Mouse (Mus musculus): ENCODE results near the gene Tbc1d15. TPM values are rescaled to one million over a fixed set of nuclear protein-coding genes. Genes with fewer than 3 reads are reported as not detected.

Gene Tbc1d15
- total and polyA plus RNA-seq, 2 experiments from 2014 or later: 11.3 to 29.7 TPM

- Histone ChIP-seq H3K9me3 (replicated peaks; ENCODE audit: control insufficient read depth, low read length) (no peaks in the 10 kb centered on the region), H3K4me1 (ENCODE audit: control insufficient read depth, insufficient read depth) (peaks cover 8% of the 10 kb centered on the region; the same call in 1 of the 2 replicates), H3K36me3 (replicated peaks; ENCODE audit: control insufficient read depth, insufficient read depth, low read length) (no peaks in the 10 kb centered on the region), H3K4me3 (ENCODE audit: low read depth, low read length) (no peak overlapping the region), H3K4me2 (ENCODE audit: low read depth, low read length) (no peak overlapping the region), H3K9ac (replicated peaks; ENCODE audit: low read depth, low read length) (no peak overlapping the region), H3K27ac (ENCODE audit: low read depth) (no peak overlapping the region), H3K27me3 (ENCODE audit: control insufficient read depth, insufficient read depth, low read length) (no peaks in the 10 kb centered on the region)
- ATAC-seq (ENCODE audit: insufficient read depth, low read depth) (no peak), DNase-seq (ENCODE audit: low spot score) (no peak)
- 87% methylated on average over 2 of the region's 2 CpGs for WGBS
- TF ChIP-seq CTCF (IDR thresholded peaks at IDR 0.05; ENCODE audit: low read depth) (no peak), EP300 (IDR thresholded peaks at IDR 0.05; ENCODE audit: low read depth) (no peak)
These were observed 5.8 kb downstream of the Tbc1d15 start for GRCm38 (mm10) chr10:115245488-115245887.

DNA sequence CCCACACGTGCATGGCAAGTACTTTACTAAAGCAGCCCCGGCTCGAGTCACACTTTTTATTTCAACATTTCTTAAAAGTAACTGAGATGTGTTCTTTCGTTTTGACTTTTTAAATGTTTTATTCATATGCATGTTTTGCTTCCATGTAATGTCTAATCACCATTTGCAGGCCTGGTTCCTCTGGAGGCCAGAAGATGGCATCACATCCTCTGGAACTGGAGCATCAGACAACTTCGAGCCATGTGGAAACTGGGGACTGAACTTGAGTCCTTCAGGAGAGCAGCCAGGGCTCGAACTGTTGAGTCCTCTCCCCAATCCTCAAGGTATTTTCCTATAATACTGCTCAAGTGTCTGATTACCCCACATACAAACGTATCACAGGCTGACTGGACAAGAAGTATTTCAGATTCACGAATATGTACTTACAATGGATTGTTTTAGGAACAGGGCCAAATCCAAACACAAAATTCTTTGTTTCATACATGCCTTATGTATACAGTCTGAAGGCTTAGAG is 10.1 kb downstream of the Tbc1d15 start:
- ATAC-seq (ENCODE audit: insufficient read depth, low read depth): no peak
- Histone ChIP-seq H3K4me2 (ENCODE audit: low read depth, low read length) (no peak overlapping the region), H3K9ac (replicated peaks; ENCODE audit: low read depth, low read length) (no peak overlapping the region), H3K4me3 (ENCODE audit: low read depth, low read length) (no peak overlapping the region), H3K27me3 (ENCODE audit: control insufficient read depth, insufficient read depth, low read length) (no peaks in the 10 kb centered on the region), H3K4me1 (ENCODE audit: control insufficient read depth, insufficient read depth) (no peaks in the 10 kb centered on the region), H3K36me3 (replicated peaks; ENCODE audit: control insufficient read depth, insufficient read depth, low read length) (peaks cover 30% of the 10 kb centered on the region), H3K27ac (ENCODE audit: low read depth) (no peak overlapping the region), H3K9me3 (replicated peaks; ENCODE audit: control insufficient read depth, low read length) (no peaks in the 10 kb centered on the region)
- TF ChIP-seq CTCF (IDR thresholded peaks at IDR 0.05; ENCODE audit: low read depth) (peak; percentile 50), EP300 (IDR thresholded peaks at IDR 0.05; ENCODE audit: low read depth) (no peak)
- DNase-seq (ENCODE audit: low spot score): no peak
- WGBS: 63% methylated on average over 8 of the region's 8 CpGs

GRCm38 (mm10) chr10:115237931-115238330 is 13.3 kb downstream of the Tbc1d15 start:
- Histone ChIP-seq H3K9me3 (replicated peaks; ENCODE audit: control insufficient read depth, low read length) (no peaks in the 10 kb centered on the region), H3K27me3 (ENCODE audit: control insufficient read depth, insufficient read depth, low read length) (no peaks in the 10 kb centered on the region), H3K4me3 (ENCODE audit: low read depth, low read length) (no peak overlapping the region), H3K9ac (replicated peaks; ENCODE audit: low read depth, low read length) (no peak overlapping the region), H3K36me3 (replicated peaks; ENCODE audit: control insufficient read depth, insufficient read depth, low read length) (peaks cover 45% of the 10 kb centered on the region), H3K27ac (ENCODE audit: low read depth) (no peak overlapping the region), H3K4me1 (ENCODE audit: control insufficient read depth, insufficient read depth) (no peaks in the 10 kb centered on the region), H3K4me2 (ENCODE audit: low read depth, low read length) (no peak overlapping the region)
- DNase-seq (ENCODE audit: low spot score) (no peak), ATAC-seq (ENCODE audit: insufficient read depth, low read depth) (no peak)
- WGBS: 84% methylated on average over 4 of the region's 4 CpGs
- no peak for TF ChIP-seq EP300 (IDR thresholded peaks at IDR 0.05; ENCODE audit: low read depth)
- TF ChIP-seq CTCF (IDR thresholded peaks at IDR 0.05; ENCODE audit: low read depth): no peak

- no peaks in the 10 kb centered on the region for H3K9me3 ChIP-seq (replicated peaks; ENCODE audit: control insufficient read depth, low read length)
- H3K4me2 ChIP-seq (ENCODE audit: low read depth, low read length): no peak overlapping the region
- 63% methylated on average over 4 of the region's 4 CpGs for WGBS
- no peak overlapping the region for H3K9ac ChIP-seq (replicated peaks; ENCODE audit: low read depth, low read length)
- ATAC-seq (ENCODE audit: insufficient read depth, low read depth) (no peak), DNase-seq (ENCODE audit: low spot score) (no peak)
- H3K36me3 ChIP-seq (replicated peaks; ENCODE audit: control insufficient read depth, insufficient read depth, low read length): peaks cover 51% of the 10 kb centered on the region
- H3K27ac ChIP-seq (ENCODE audit: low read depth): no peak overlapping the region
- no peaks in the 10 kb centered on the region for H3K4me1 ChIP-seq (ENCODE audit: control insufficient read depth, insufficient read depth)
- no peaks in the 10 kb centered on the region for H3K27me3 ChIP-seq (ENCODE audit: control insufficient read depth, insufficient read depth, low read length)
- H3K4me3 ChIP-seq (ENCODE audit: low read depth, low read length): no peak overlapping the region
- TF ChIP-seq CTCF (IDR thresholded peaks at IDR 0.05; ENCODE audit: low read depth) (no peak), EP300 (IDR thresholded peaks at IDR 0.05; ENCODE audit: low read depth) (no peak)
These were observed 14.5 kb downstream of the Tbc1d15 start for GRCm38 (mm10) chr10:115236733-115237132.

GRCm38 (mm10) chr10:115235501-115235900 is 15.8 kb downstream of the Tbc1d15 start:
- Histone ChIP-seq H3K9me3 (replicated peaks; ENCODE audit: control insufficient read depth, low read length) (no peaks in the 10 kb centered on the region), H3K4me3 (ENCODE audit: low read depth, low read length) (no peak overlapping the region), H3K4me1 (ENCODE audit: control insufficient read depth, insufficient read depth) (no peaks in the 10 kb centered on the region), H3K27ac (ENCODE audit: low read depth) (no peak overlapping the region), H3K27me3 (ENCODE audit: control insufficient read depth, insufficient read depth, low read length) (no peaks in the 10 kb centered on the region), H3K4me2 (ENCODE audit: low read depth, low read length) (no peak overlapping the region), H3K36me3 (replicated peaks; ENCODE audit: control insufficient read depth, insufficient read depth, low read length) (peaks cover 58% of the 10 kb centered on the region), H3K9ac (replicated peaks; ENCODE audit: low read depth, low read length) (no peak overlapping the region)
- 89% methylated on average over 9 of the region's 9 CpGs for WGBS
- TF ChIP-seq CTCF (IDR thresholded peaks at IDR 0.05; ENCODE audit: low read depth): no peak
- no peak for TF ChIP-seq EP300 (IDR thresholded peaks at IDR 0.05; ENCODE audit: low read depth)
- DNase-seq (ENCODE audit: low spot score) (no peak), ATAC-seq (ENCODE audit: insufficient read depth, low read depth) (no peak)

GRCm38 (mm10) chr10:115233798-115234197 is 17.5 kb downstream of the Tbc1d15 start:
- DNase-seq (ENCODE audit: low spot score): no peak
- no peak for TF ChIP-seq CTCF (IDR thresholded peaks at IDR 0.05; ENCODE audit: low read depth)
- no peak for TF ChIP-seq EP300 (IDR thresholded peaks at IDR 0.05; ENCODE audit: low read depth)
- Histone ChIP-seq H3K9ac (replicated peaks; ENCODE audit: low read depth, low read length) (no peak overlapping the region), H3K9me3 (replicated peaks; ENCODE audit: control insufficient read depth, low read length) (no peaks in the 10 kb centered on the region), H3K4me3 (ENCODE audit: low read depth, low read length) (no peak overlapping the region), H3K36me3 (replicated peaks; ENCODE audit: control insufficient read depth, insufficient read depth, low read length) (peaks cover 52% of the 10 kb centered on the region), H3K27ac (ENCODE audit: low read depth) (no peak overlapping the region), H3K4me1 (ENCODE audit: control insufficient read depth, insufficient read depth) (no peaks in the 10 kb centered on the region), H3K27me3 (ENCODE audit: control insufficient read depth, insufficient read depth, low read length) (no peaks in the 10 kb centered on the region), H3K4me2 (ENCODE audit: low read depth, low read length) (no peak overlapping the region)
- ATAC-seq (ENCODE audit: insufficient read depth, low read depth): no peak
- 80% methylated on average over 3 of the region's 3 CpGs for WGBS

All from heart, postnatal 0 days (tissue).